Mouse (Mus musculus) small intestine, adult 2 months (tissue): Measurements from ENCODE around the gene Ets1.

Experiments used
- CTCF ChIP-seq: fragments of 200-500 bp; IDR thresholded peaks from 2 replicates; pipeline ENCODE4 v1.5.1; 2012; ENCODE audit warnings: low read depth, mild to moderate bottlenecking, control low read depth, inconsistent platforms, low read length, moderate library complexity, mixed read lengths; ENCODE audit not compliant: insufficient replicate concordance, insufficient read length; ENCODE audit errors: extremely low read depth
- POLR2A ChIP-seq: fragments of 200-500 bp; IDR thresholded peaks from 2 replicates; pipeline ENCODE4 v1.6.1; 2012; ENCODE audit warnings: low read depth, mild to moderate bottlenecking, control low read depth, inconsistent platforms, low read length, moderate library complexity

GRCm38 (mm10) chr9:32713790-32714189 lies 77.8 kb downstream of the Ets1 start:
- TF ChIP-seq POLR2A (no peak), CTCF (no peak)
